Mouse (Mus musculus) liver, postnatal 0 days (tissue): ENCODE results near the gene Cars.

ENCODE experiments used
- CTCF ChIP-seq: sonication (generic); IDR thresholded peaks from 2 replicates; pipeline ENCODE4 v1.5.1; 2016; ENCODE audit warnings: antibody characterized with exemption, low read depth
- EP300 ChIP-seq: IDR thresholded peaks from 2 replicates; pipeline ENCODE4 v1.6.1; 2016; ENCODE audit warnings: antibody characterized with exemption, low read depth, mild to moderate bottlenecking

- TF ChIP-seq CTCF (peak; percentile 55), EP300 (no peak)
Observed at GRCm38 (mm10) chr7:143612215-143612614, 12.3 kb upstream of the Cars start.
